Mouse (Mus musculus) urinary bladder, postnatal 25 days (tissue): ENCODE data around the gene Sdk2.

Experiments
- DNase-seq: peaks from one replicate; pipeline ENCODE4 v3.0.0; 2022; ENCODE audit warnings: low spot score

The Sdk2 gene

DNA sequence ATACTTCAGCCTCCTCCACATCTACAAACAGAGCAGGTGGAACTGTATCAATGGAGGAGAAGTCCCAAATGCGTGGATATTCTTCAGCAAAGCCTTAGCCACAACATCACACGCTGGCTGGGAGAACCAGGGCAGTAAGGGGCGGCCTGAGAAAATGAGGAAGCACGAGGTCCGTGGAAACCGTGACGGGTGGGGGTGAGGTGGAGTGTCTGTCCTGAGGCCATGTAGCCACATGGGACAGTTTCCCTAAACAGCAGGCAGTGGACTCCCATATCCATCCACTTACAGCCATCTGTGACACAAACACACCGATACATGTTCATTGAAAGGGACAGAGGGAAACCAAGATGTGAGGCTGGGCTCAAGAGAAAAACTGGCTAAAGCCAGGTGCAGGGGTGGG is 328.9 kb downstream of the Sdk2 start:
- no peak for DNase-seq

DNA sequence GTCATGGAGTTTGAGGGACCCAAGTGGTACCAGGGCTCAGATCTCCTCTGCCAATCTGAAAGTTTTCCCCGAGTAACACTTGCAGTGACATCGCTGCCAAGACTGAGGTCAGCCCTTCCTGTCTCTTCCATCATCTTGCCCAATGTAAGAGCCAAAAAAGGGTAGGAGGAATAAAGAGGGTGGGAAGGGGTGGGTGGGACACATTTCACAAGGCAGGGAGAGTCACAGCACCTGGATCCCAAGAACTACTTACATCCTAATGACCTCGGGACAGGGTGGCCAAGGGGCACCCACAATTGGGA is 329.3 kb downstream of the Sdk2 start:
- DNase-seq = no peak

DNA sequence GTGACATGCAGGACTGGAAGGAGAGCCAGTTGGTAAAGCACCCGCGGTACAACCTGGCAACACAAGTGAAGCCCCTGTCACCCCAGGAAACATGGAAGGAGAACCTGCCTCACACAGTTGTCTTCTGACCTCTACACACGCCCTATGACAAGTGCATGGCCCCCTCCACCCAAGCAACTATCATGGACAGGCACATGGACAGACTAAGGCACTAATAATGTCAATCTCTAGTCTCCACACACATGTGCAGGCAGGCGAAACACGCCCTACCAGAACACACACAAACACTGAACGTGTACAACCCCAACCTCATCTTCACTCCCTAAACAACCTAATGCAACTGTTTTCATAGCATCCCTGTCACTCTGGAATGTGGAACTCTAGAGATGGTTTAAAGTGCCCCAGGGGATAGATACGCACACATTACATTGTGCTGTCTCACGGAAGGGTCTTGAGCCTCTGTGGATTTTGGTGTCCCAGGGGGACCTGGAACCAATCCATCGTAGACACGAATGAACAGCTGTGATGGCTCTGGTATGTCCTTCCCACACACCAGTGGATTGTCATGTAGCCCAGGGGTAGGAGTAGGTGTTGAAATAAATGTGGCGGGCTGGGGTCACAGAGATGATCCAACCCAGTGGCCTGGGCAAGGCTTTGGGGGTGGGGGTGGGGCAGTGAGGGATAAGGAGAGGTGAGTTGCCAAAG is 329.8 kb downstream of the Sdk2 start:
- no peak for DNase-seq

DNA sequence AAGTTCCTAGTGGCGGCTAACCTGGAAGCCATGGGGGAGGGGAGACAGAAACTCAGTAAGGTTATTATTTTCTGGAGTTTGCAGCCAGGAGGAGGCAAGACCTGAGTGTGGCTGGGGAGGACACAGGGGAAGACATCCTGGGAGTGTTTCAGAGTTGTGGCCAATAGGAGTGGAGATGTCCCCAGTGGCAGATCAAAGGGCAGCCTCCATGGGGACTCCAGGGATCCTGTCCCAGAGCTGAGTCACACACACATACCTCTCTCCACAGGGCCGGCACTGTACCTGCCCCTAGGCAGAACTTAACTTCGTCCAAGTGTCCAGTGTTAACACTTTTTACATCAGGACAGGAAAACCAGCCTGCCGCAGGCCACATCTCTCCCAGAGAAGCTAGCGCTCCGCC is 331.7 kb downstream of the Sdk2 start:
- no peak for DNase-seq

DNA sequence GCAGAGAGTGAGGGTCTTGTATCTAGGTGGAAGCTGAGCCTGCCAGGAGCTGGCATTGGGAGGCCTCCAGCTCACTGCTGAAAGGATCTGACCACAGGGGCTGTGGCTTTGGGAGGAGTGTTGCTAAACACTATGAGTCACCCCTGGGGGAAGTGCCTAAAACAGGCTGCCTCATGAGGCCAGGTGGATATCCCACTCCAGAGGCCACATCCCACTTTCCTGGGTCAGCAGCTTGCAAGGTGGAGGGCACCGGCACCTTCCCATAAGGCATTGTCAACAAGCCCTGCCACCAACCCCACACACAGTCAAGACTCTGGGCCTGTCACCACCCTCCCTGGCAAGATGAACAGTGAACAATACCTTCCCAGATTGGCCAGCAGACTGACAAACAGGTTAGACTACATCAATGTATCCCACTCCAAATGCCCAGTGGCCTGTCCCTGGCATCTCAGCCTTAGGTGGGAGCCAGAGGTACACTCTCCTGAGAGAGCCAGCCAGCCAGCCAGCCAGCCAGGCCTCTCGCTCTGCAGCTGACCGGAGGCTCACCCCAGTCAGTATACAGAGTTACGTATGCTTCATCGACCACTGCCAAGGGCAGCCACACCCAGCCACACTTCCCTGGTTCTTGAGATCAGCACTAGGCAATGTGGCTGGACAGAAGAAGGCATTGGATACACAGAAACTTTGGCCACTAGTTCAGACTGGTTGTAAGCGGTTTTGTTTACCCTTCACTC is 333.0 kb downstream of the Sdk2 start:
- DNase-seq = peak; percentile 48

DNA sequence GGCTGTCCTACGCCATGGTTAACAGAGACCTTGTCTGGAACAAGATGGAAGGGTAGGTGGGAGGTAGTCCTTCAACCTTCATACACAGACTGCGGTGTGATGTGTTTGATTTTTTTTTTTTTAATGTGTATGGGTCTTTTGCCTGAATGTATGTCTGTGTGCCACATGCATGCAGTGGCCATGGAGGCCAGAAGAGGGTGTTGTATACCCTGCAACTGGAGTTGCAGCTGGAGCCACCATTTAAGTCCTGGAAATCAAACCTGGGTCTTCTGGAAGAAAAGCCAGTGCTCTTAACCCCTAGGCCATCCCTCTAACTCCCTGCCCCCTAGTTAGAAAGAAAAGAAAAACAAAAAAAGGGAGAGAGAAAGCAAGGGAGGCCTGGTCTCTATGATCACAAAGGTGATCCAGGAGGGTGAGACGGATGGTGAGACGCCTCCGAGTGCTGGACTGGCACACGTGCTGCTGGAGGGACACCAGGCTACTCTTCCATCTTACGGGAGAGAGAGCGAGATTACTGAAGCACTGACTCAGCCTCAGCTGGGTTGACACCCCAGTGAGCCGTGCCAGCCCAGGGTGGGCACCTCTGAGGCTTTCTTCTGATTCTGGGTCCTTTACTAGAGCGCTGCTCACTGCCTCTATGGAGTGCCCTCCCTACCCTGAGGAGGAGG is 334.8 kb downstream of the Sdk2 start:
- no peak for DNase-seq

DNA sequence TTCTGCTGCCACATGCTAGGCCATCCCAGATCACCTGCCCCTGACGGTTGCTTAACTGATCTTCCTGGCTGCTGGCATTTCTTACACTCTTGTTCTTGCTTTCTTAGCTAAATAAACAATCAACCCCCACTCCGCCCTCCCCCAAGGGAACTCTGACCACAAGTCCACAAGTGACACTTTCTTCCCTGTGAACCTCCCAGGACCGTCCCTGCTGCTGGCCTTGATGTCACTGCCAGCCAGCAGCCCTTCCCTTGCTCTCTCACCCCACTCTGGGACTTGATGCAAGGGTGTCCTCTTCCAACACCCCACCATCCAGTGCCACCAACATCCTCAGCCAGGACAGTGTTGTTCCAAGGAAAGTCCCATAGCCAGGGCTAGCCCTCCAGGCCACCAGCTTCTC is 336.0 kb downstream of the Sdk2 start:
- DNase-seq = no peak

DNA sequence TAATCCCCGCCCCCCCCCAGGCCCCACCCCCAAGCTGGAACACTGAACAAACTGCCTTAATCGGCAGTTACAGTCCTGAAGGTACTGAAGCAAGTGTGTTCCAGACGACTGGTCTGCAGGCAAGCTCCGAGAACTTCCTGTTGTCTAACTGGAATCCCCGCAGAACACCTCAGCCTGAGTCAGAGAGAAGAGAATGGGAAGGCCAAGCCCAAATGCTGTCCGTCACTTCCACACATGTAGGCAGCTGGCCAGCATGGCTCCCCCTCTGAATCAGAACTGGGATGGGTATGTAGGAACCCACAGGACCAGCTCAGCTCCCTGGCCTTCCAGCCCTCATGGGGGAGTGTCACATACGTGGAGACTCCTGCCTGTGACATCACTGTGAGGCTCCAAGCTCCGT is 336.9 kb downstream of the Sdk2 start:
- DNase-seq = peak; percentile 48

DNA sequence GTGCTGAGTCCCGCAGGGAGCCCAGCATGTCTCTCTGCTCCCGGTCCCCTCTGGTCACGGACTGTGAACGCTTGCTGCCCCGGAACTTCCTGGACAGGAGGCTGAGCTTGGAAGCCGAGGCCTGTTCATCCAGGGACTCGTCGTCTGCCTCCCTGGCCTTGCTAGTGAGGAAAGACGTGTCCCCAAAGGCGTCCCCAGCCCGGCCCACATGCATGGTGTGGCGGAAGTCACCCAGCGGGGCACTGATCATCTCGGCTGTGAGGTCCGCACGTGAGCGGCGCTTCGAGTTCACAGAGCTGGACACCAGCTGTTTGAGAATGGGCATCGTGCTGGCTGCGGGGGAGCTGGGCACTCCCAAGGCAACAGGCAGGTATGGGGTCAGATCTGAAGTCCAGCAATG is 337.6 kb downstream of the Sdk2 start:
- DNase-seq = no peak

DNA sequence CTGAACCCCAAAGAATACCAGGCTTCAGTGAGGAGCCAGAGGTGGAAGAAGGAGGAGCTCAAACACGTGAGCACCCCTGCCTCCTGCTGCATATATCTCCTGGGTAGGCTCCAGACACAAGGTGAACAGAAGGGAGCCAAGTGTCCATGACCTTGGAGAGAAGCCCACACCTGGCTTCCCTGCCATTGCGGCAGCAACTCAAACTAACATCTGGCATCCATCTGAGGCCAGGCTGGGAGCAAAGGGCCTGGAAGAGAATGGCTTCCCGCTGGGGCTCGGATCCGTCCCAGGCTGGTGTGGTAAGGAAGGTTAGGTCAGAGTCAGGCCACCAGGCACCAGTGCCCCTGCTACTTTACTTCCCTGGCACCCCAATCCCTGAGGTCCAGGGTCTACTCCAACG is 338.9 kb downstream of the Sdk2 start:
- DNase-seq = no peak

DNA sequence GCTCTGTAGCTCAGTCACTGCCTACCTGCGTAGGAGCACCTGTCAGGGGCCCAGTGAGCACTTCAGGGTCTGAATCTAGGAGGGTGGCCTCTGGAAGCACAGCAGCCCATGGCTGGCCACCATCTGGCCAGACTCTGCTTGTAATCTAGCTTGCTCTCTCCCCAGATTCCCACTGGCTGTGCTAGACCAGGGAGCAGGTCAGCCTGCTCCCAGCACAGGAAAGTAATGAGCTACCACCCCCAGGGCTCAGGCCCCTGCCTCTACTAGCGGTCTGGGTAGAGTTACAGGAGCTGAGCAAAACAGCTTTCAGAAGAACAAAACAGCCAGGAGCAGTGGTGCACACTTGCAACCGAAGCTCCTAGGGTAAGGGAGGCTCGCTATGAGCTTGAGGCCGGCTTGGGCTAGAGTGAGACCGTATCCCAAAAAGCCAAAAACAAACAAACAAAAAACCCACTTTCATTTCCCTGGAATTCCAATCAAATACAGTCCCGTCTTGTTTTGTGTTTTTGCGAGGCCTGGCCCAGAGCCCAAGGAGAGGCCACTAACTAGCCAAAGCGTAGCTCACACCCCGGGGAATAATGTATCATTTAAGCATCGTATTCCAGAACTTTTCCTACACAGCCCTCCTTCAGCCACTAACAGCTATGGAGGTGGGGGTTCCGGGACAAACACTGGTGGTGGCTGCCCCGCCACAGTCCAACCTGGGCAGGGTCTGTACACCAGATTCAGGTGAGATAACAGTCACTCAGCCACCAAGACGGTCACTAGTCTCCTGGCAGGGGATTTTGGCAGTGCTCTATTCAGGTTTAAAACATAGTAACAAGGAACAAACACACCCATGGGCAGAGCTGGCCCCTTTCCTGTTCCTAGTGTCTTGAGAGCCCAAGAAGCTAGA is 339.6 kb downstream of the Sdk2 start:
- no peak for DNase-seq
